8 mouse cellular contexts compared by ENCODE assay signal in genomic region chr3:90389511-90390490, GRCm38 (mm10). TPM values are rescaled to one million over a fixed set of nuclear protein-coding genes. Genes with fewer than 3 reads are reported as not detected.
A peak's percentile ranks its signal among the peaks of the same experiment; 100 is the strongest.
DNase-seq lines count a peak whose midpoint lies in the region; ATAC-seq and TF ChIP-seq lines count a peak whose summit lies in the region.

Slc27a3 (minus strand) TSS chr3:90389938.

- no peak for TF ChIP-seq POLR2A in heart, adult 2 months (IDR thresholded peaks at IDR 0.05; ENCODE audit: insufficient read depth, low read depth, low read length)
- TF ChIP-seq POLR2A in kidney, adult 2 months (IDR thresholded peaks at IDR 0.05; ENCODE audit: low read depth, low read length): no peak

- peak; percentile 29; the same call in 1 of the 2 replicates for ATAC-seq in liver, embryonic 15.5 days (ENCODE audit: insufficient read depth)
- ATAC-seq in neural tube, embryonic 15.5 days (ENCODE audit: low FRiP score): peak; percentile 82
- ATAC-seq in megakaryocyte-erythroid progenitor cell, adult 5-6 weeks (replicated peaks; ENCODE audit: low FRiP score, low TSS enrichment, poor library complexity, severe bottlenecking): no peak

- no peaks in the 10 kb centered on the region for H3K79me2 ChIP-seq in heart, adult 2 months (replicated peaks; ENCODE audit: control insufficient read depth, insufficient read depth, low read length)

- peak; percentile 38 for DNase-seq in ovary, adult 18-20 months (ENCODE audit: low spot score)
- DNase-seq in ovary, postnatal 14 days (ENCODE audit: low spot score): no peak
- DNase-seq in embryo, embryonic 11 days: peak; percentile 80
- DNase-seq in heart, adult 2 months: peak; percentile 61 to 63
- DNase-seq in kidney, adult 2 months: peak; percentile 57

- no peaks in the 10 kb centered on the region for H3K9me3 ChIP-seq in liver, embryonic 15.5 days (replicated peaks)
- H3K9me3 ChIP-seq in neural tube, embryonic 15.5 days (replicated peaks): no peaks in the 10 kb centered on the region

- intact Hi-C loops in heart, adult 2 months (cut with DNase I): no loop called here

- TF ChIP-seq CTCF in heart, adult 2 months (IDR thresholded peaks at IDR 0.05): no peak
- no peak for TF ChIP-seq CTCF in kidney, adult 2 months (conservative IDR thresholded peaks at IDR 0.05; ENCODE audit: insufficient read depth, insufficient read length, low read depth, low read length)

- TF ChIP-seq EP300 in heart, adult 2 months (IDR thresholded peaks at IDR 0.05; ENCODE audit: insufficient read depth, low read depth, low read length): no peak

- peak within 1 kb of the TSS; percentile 63 for H3K4me3 ChIP-seq in heart, adult 2 months
- peak within 1 kb of the TSS; percentile 63 for H3K4me3 ChIP-seq in kidney, adult 2 months (ENCODE audit: insufficient read depth, low read depth, low read length)
- peak within 1 kb of the TSS; percentile 52 for H3K4me3 ChIP-seq in liver, embryonic 15.5 days (replicated peaks)
- H3K4me3 ChIP-seq in neural tube, embryonic 15.5 days (replicated peaks): peak within 1 kb of the TSS; percentile 66

- peak within 1 kb of the TSS; percentile 70 for H3K4me2 ChIP-seq in liver, embryonic 15.5 days
- peak within 1 kb of the TSS; percentile 72 for H3K4me2 ChIP-seq in neural tube, embryonic 15.5 days

- H3K36me3 ChIP-seq in heart, adult 2 months (ENCODE audit: control insufficient read depth, insufficient read depth, low read length): no peaks in the 10 kb centered on the region
- H3K36me3 ChIP-seq in kidney, adult 2 months (ENCODE audit: control insufficient read depth, insufficient read depth, low read length): peaks cover 2% of the 10 kb centered on the region; the same call in 1 of the 2 replicates
- H3K36me3 ChIP-seq in liver, embryonic 15.5 days (replicated peaks): peaks cover 40% of the 10 kb centered on the region
- peaks cover 51% of the 10 kb centered on the region for H3K36me3 ChIP-seq in neural tube, embryonic 15.5 days

- H3K9ac ChIP-seq in heart, adult 2 months (ENCODE audit: low read depth, low read length): peak within 1 kb of the TSS; percentile 56
- H3K9ac ChIP-seq in liver, embryonic 15.5 days: no peak within 1 kb of the TSS
- H3K9ac ChIP-seq in neural tube, embryonic 15.5 days (replicated peaks): peak within 1 kb of the TSS; percentile 91

- H3K27ac ChIP-seq in heart, adult 2 months: peak within 1 kb of the TSS; percentile 6
- H3K27ac ChIP-seq in kidney, adult 2 months (ENCODE audit: insufficient read depth, low read depth, low read length): peak within 1 kb of the TSS; percentile 13; the same call in 1 of the 2 replicates
- no peak within 1 kb of the TSS for H3K27ac ChIP-seq in liver, embryonic 15.5 days (replicated peaks)
- H3K27ac ChIP-seq in neural tube, embryonic 15.5 days (replicated peaks): peak within 1 kb of the TSS; percentile 93

- H3K27me3 ChIP-seq in heart, adult 2 months (ENCODE audit: control insufficient read depth, insufficient read depth, low read length): no peaks in the 10 kb centered on the region
- H3K27me3 ChIP-seq in kidney, adult 2 months (replicated peaks; ENCODE audit: control insufficient read depth, insufficient read depth, low read length): no peaks in the 10 kb centered on the region
- H3K27me3 ChIP-seq in liver, embryonic 15.5 days: peaks cover 41% of the 10 kb centered on the region
- no peaks in the 10 kb centered on the region for H3K27me3 ChIP-seq in neural tube, embryonic 15.5 days (replicated peaks)

- peaks cover 6% of the 10 kb centered on the region for H3K4me1 ChIP-seq in heart, adult 2 months (ENCODE audit: control insufficient read depth, insufficient read depth, low read length)
- H3K4me1 ChIP-seq in kidney, adult 2 months (ENCODE audit: control insufficient read depth, insufficient read depth, low read length): 0 out of 2 replicates have a peak, but pooled peaks cover 4% of the 10 kb centered on the region
- peaks cover 19% of the 10 kb centered on the region for H3K4me1 ChIP-seq in liver, embryonic 15.5 days (replicated peaks)
- peaks cover 45% of the 10 kb centered on the region for H3K4me1 ChIP-seq in neural tube, embryonic 15.5 days

- 1% methylated on average over 54 of the region's 55 CpGs for WGBS in heart, adult 2 months
- 2% methylated on average over 55 of the region's 55 CpGs for WGBS in kidney, adult 2 months
- 3% methylated on average over 54 of the region's 55 CpGs for WGBS in liver, embryonic 15.5 days (ENCODE audit: insufficient replicate concordance)
- 3% methylated on average over 55 of the region's 55 CpGs for WGBS in neural tube, embryonic 15.5 days

RNA-seq across cellular contexts. Expression of gene Slc27a3, which starts in this region (rescaled TPM):
- 1 to 10 TPM in 1 of 2 experiments, under 1 TPM in 1; 0.76 to 1.1 TPM for total RNA-seq in heart, adult 2 months (2021)
- 2.2 and 3.7 TPM in 2 replicates for polyA plus RNA-seq in heart, adult 2 months (2012; rRNA removed)
- 12.9 and 16.2 TPM in 2 replicates for polyA plus RNA-seq in kidney, adult 2 months (2012; rRNA removed)
- polyA plus RNA-seq in liver, embryonic 15.5 days (2015; fragmentation: Nextera tagmentation; extraction: Ambion mirVana): 1.5 and 1.7 TPM in 2 replicates
- polyA plus RNA-seq in neural tube, embryonic 15.5 days (2015; fragmentation: Nextera tagmentation; extraction: Ambion mirVana): 30.5 and 34.3 TPM in 2 replicates
- total RNA-seq in megakaryocyte-erythroid progenitor cell, adult 5-6 weeks (2014; fragmentation: Nextera tagmentation): 1.7 and 7.3 TPM in 2 replicates
- 0.28 and 0.72 TPM in 2 replicates for total RNA-seq in megakaryocyte-erythroid progenitor cell, adult 5-6 weeks (2017)
